Mouse (Mus musculus): Measurements from ENCODE around the gene Rnf126. TPM values are rescaled to one million over a fixed set of nuclear protein-coding genes. Genes with fewer than 3 reads are reported as not detected.

Gene Rnf126
- polyA plus RNA-seq, 1 experiment from 2014 or later = 65.1 TPM

DNA sequence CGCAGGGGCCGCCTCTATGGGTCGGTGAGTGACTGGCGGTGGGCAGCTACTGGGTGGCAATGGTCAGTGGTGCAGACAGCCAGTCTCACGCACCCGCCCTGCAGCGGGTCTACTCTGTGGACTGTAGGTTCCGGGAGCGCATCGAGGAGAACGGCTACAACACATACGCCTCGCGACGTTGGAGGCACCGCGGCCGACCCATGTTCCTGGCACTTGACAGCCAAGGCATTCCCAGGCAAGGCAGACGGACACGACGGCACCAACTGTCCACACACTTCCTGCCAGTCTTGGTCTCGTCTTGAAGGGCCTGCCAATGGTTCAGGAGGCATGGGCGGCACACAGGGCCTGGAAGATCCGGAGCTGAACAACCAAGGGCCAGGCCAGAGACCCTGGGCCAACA is 10.1 kb downstream of the Rnf126 start:
- no peaks in the 10 kb centered on the region for H3K9me3 ChIP-seq (replicated peaks; ENCODE audit: control insufficient read depth, low read length)
- no peak overlapping the region for H3K9ac ChIP-seq (replicated peaks; ENCODE audit: low read length)
- DNase-seq (ENCODE audit: low spot score) = no peak
- H3K4me1 ChIP-seq (ENCODE audit: control insufficient read depth, insufficient read depth, low read length) = no peaks in the 10 kb centered on the region; the same call in 1 of the 2 replicates
- H3K27ac ChIP-seq (replicated peaks; ENCODE audit: low read depth, low read length) = no peak overlapping the region
- no peaks in the 10 kb centered on the region for H3K27me3 ChIP-seq (ENCODE audit: control insufficient read depth, insufficient read depth, low read length)
- no peak for ATAC-seq (replicated peaks; ENCODE audit: insufficient number of reproducible peaks, low FRiP score, low TSS enrichment, low read depth)
- H3K36me3 ChIP-seq (replicated peaks; ENCODE audit: control insufficient read depth, insufficient read depth, low read depth, low read length) = peaks cover 16% of the 10 kb centered on the region
- H3K4me3 ChIP-seq (ENCODE audit: low read depth, low read length) = no peak overlapping the region
- 94% methylated on average over 24 of the region's 24 CpGs for WGBS
- no peak overlapping the region for H3K4me2 ChIP-seq (ENCODE audit: low read depth, low read length)

DNA sequence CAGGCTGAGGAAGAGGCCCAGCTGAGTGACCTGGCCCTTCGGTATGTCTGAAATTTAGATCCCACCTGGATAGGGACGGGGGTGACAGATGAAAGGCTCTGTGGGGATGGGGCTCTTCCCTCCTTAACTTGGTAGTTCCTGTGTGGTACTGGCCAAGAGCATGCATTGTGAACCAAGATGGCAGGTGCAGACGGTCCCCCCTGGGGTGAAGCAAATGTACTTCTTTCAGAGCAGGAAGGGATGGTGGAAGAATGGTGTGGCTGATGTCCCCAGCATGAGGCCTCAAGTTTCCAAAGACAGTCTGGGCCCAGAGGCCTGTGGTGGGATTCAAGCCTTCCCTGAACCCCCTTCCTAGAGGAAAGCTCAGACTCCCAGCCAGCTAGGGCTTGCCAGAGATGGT is 10.9 kb downstream of the Rnf126 start:
- H3K27ac ChIP-seq (replicated peaks; ENCODE audit: low read depth, low read length) = no peak overlapping the region
- no peak overlapping the region for H3K9ac ChIP-seq (replicated peaks; ENCODE audit: low read length)
- no peak for ATAC-seq (replicated peaks; ENCODE audit: insufficient number of reproducible peaks, low FRiP score, low TSS enrichment, low read depth)
- H3K4me3 ChIP-seq (ENCODE audit: low read depth, low read length) = no peak overlapping the region
- 78% methylated on average over 3 of the region's 3 CpGs for WGBS
- H3K4me2 ChIP-seq (ENCODE audit: low read depth, low read length) = no peak overlapping the region
- no peak for DNase-seq (ENCODE audit: low spot score)
- no peaks in the 10 kb centered on the region for H3K9me3 ChIP-seq (replicated peaks; ENCODE audit: control insufficient read depth, low read length)
- no peaks in the 10 kb centered on the region for H3K27me3 ChIP-seq (ENCODE audit: control insufficient read depth, insufficient read depth, low read length)
- peaks cover 14% of the 10 kb centered on the region for H3K36me3 ChIP-seq (replicated peaks; ENCODE audit: control insufficient read depth, insufficient read depth, low read depth, low read length)
- H3K4me1 ChIP-seq (ENCODE audit: control insufficient read depth, insufficient read depth, low read length) = no peaks in the 10 kb centered on the region; the same call in 1 of the 2 replicates

GRCm38 (mm10) chr10:79754856-79755516 is 11.8 kb downstream of the Rnf126 start, which contains the start of gene Fgf22:
TSS of gene Fgf22 (plus strand) at chr10:79755076.
- H3K9me3 ChIP-seq (replicated peaks; ENCODE audit: control insufficient read depth, low read length) = no peaks in the 10 kb centered on the region
- DNase-seq (ENCODE audit: low spot score) (peak; percentile 79), ATAC-seq (replicated peaks; ENCODE audit: insufficient number of reproducible peaks, low FRiP score, low TSS enrichment, low read depth) (peak; percentile 83)
- 1% methylated on average over 36 of the region's 36 CpGs for WGBS
- peak within 1 kb of the TSS; percentile 33; the same call in 1 of the 2 replicates for H3K9ac ChIP-seq (replicated peaks; ENCODE audit: low read length)
- H3K4me1 ChIP-seq (ENCODE audit: control insufficient read depth, insufficient read depth, low read length) = no peaks in the 10 kb centered on the region; the same call in 1 of the 2 replicates
- no peak within 1 kb of the TSS for H3K27ac ChIP-seq (replicated peaks; ENCODE audit: low read depth, low read length)
- peaks cover 12% of the 10 kb centered on the region for H3K36me3 ChIP-seq (replicated peaks; ENCODE audit: control insufficient read depth, insufficient read depth, low read depth, low read length)
- peak within 1 kb of the TSS; percentile 19 for H3K4me3 ChIP-seq (ENCODE audit: low read depth, low read length)
- H3K27me3 ChIP-seq (ENCODE audit: control insufficient read depth, insufficient read depth, low read length) = no peaks in the 10 kb centered on the region
- H3K4me2 ChIP-seq (ENCODE audit: low read depth, low read length) = peak within 1 kb of the TSS; percentile 82

DNA sequence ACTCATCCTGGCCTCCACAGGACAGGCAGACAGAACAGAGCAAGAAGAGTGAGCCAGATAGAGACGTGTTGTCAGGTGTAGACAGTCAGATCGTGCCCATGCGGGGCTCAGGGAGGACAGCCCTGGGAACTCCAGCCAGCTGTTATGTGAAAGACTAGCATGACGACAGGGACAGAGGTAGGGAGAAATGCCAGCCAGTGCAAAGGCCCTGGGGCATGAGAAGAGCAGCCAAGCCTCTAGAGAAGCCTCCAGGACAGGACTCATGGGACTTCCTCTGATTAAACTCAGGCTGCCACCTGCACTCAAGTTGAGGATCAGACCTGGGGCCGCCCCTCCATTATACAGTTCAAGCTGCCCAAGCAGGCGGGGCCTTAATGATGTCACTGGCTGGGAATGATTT is 18.3 kb downstream of the Rnf126 start:
- Histone ChIP-seq H3K27me3 (ENCODE audit: control insufficient read depth, insufficient read depth, low read length) (no peaks in the 10 kb centered on the region), H3K4me3 (ENCODE audit: low read depth, low read length) (no peak overlapping the region), H3K9ac (replicated peaks; ENCODE audit: low read length) (no peak overlapping the region), H3K4me1 (ENCODE audit: control insufficient read depth, insufficient read depth, low read length) (peaks cover 4% of the 10 kb centered on the region), H3K4me2 (ENCODE audit: low read depth, low read length) (no peak overlapping the region), H3K9me3 (replicated peaks; ENCODE audit: control insufficient read depth, low read length) (no peaks in the 10 kb centered on the region), H3K36me3 (replicated peaks; ENCODE audit: control insufficient read depth, insufficient read depth, low read depth, low read length) (no peaks in the 10 kb centered on the region), H3K27ac (replicated peaks; ENCODE audit: low read depth, low read length) (no peak overlapping the region)
- no peak for ATAC-seq (replicated peaks; ENCODE audit: insufficient number of reproducible peaks, low FRiP score, low TSS enrichment, low read depth)
- no peak for DNase-seq (ENCODE audit: low spot score)
- 75% methylated on average over 6 of the region's 6 CpGs for WGBS

DNA sequence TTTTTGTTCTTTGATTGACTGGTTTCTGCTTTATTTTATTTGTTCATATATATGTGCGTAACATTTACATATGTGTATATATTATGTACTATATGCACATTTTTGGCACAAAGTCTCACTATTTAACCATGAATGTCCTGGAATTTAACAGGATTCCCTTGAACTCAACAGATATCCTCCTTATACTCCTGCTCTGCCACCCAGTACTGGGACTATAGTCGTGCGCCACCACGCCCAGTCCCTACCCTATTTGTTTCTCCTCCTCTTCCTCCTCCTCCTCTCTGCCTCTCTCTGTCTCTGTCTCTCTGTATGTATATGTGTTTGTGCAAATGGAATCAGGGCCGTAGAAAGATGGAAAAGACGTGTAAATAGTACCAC is 20.0 kb downstream of the Rnf126 start:
- WGBS = 26% methylated on average over 6 of the region's 6 CpGs
- Histone ChIP-seq H3K27me3 (ENCODE audit: control insufficient read depth, insufficient read depth, low read length) (no peaks in the 10 kb centered on the region), H3K9me3 (replicated peaks; ENCODE audit: control insufficient read depth, low read length) (no peaks in the 10 kb centered on the region), H3K9ac (replicated peaks; ENCODE audit: low read length) (peak overlapping the region; percentile 53; the same call in 1 of the 2 replicates), H3K4me3 (ENCODE audit: low read depth, low read length) (peak overlapping the region; percentile 59; the same call in 1 of the 2 replicates), H3K36me3 (replicated peaks; ENCODE audit: control insufficient read depth, insufficient read depth, low read depth, low read length) (peaks cover 4% of the 10 kb centered on the region), H3K4me2 (ENCODE audit: low read depth, low read length) (peak overlapping the region; percentile 32), H3K4me1 (ENCODE audit: control insufficient read depth, insufficient read depth, low read length) (peaks cover 4% of the 10 kb centered on the region), H3K27ac (replicated peaks; ENCODE audit: low read depth, low read length) (no peak overlapping the region)
- ATAC-seq (replicated peaks; ENCODE audit: insufficient number of reproducible peaks, low FRiP score, low TSS enrichment, low read depth) (peak; percentile 45), DNase-seq (ENCODE audit: low spot score) (no peak)

GRCm38 (mm10) chr10:79745898-79746773 is 20.6 kb downstream of the Rnf126 start, which contains the start of gene Polrmt:
TSS of gene Polrmt (minus strand) at chr10:79746581.
- ATAC-seq (replicated peaks; ENCODE audit: insufficient number of reproducible peaks, low FRiP score, low TSS enrichment, low read depth) (peak; percentile 92), DNase-seq (ENCODE audit: low spot score) (peak; percentile 98)
- Histone ChIP-seq H3K4me1 (ENCODE audit: control insufficient read depth, insufficient read depth, low read length) (peaks cover 4% of the 10 kb centered on the region), H3K4me2 (ENCODE audit: low read depth, low read length) (peak within 1 kb of the TSS; percentile 42), H3K9me3 (replicated peaks; ENCODE audit: control insufficient read depth, low read length) (no peaks in the 10 kb centered on the region), H3K36me3 (replicated peaks; ENCODE audit: control insufficient read depth, insufficient read depth, low read depth, low read length) (peaks cover 10% of the 10 kb centered on the region), H3K27ac (replicated peaks; ENCODE audit: low read depth, low read length) (no peak within 1 kb of the TSS), H3K9ac (replicated peaks; ENCODE audit: low read length) (peak within 1 kb of the TSS; percentile 56), H3K27me3 (ENCODE audit: control insufficient read depth, insufficient read depth, low read length) (no peaks in the 10 kb centered on the region), H3K4me3 (ENCODE audit: low read depth, low read length) (peak within 1 kb of the TSS; percentile 59)
- WGBS = 3% methylated on average over 38 of the region's 38 CpGs

DNA sequence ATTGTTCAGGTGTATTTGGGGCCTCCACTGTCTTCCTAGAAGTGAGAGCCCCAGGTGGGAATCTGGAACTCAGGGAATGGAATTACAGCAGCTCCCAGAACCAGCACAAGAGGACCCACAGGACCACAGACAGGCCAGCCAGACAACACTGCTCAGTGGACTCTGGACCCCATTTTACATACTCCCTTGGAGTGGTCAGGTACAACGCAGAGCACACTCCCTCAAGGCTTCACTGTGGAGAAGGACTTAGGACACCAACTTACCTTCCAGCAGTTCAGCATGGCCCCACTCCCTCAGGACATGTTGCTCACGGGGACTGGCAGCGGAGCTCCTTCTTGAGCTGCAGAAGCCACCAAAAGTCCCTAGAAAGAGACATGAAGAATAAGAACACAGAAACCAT is 21.3 kb downstream of the Rnf126 start:
- WGBS = 88% methylated on average over 3 of the region's 3 CpGs
- peaks cover 4% of the 10 kb centered on the region for H3K4me1 ChIP-seq (ENCODE audit: control insufficient read depth, insufficient read depth, low read length)
- H3K27me3 ChIP-seq (ENCODE audit: control insufficient read depth, insufficient read depth, low read length) = no peaks in the 10 kb centered on the region
- H3K9ac ChIP-seq (replicated peaks; ENCODE audit: low read length) = no peak overlapping the region
- peaks cover 15% of the 10 kb centered on the region for H3K36me3 ChIP-seq (replicated peaks; ENCODE audit: control insufficient read depth, insufficient read depth, low read depth, low read length)
- H3K4me2 ChIP-seq (ENCODE audit: low read depth, low read length) = peak overlapping the region; percentile 42
- DNase-seq (ENCODE audit: low spot score) = no peak
- H3K9me3 ChIP-seq (replicated peaks; ENCODE audit: control insufficient read depth, low read length) = no peaks in the 10 kb centered on the region
- ATAC-seq (replicated peaks; ENCODE audit: insufficient number of reproducible peaks, low FRiP score, low TSS enrichment, low read depth) = no peak
- H3K4me3 ChIP-seq (ENCODE audit: low read depth, low read length) = peak overlapping the region; percentile 59
- no peak overlapping the region for H3K27ac ChIP-seq (replicated peaks; ENCODE audit: low read depth, low read length)

Measured in embryonic facial prominence, embryonic 11.5 days (tissue).